Mouse (Mus musculus): Measurements from ENCODE around the gene Diras1.

- TF ChIP-seq CTCF (IDR thresholded peaks at IDR 0.05; ENCODE audit: borderline replicate concordance, control insufficient read depth, extremely low read depth, insufficient read depth, low read length, poor library complexity) (peak; percentile 34; the same call in 1 of the 2 replicates), POLR2A (IDR thresholded peaks at IDR 0.05; ENCODE audit: control insufficient read depth, extremely low read depth, insufficient read depth, low read length, poor library complexity) (peak; percentile 59; the same call in 1 of the 2 replicates)
Observed at GRCm38 (mm10) chr10:81069836-81070235, 44.4 kb upstream of the Diras1 start, which contains the start of gene Thop1.

All from thymus, adult 2 months (tissue).